In genomic region chr5:28167611-28168252, GRCm38 (mm10) we compare ENCODE assay signal across 9 mouse cellular contexts. TPM values are rescaled to one million over a fixed set of nuclear protein-coding genes. Genes with fewer than 3 reads are reported as not detected.
A peak's percentile ranks its signal among the peaks of the same experiment; 100 is the strongest.
DNase-seq lines count a peak whose midpoint lies in the region; ATAC-seq and TF ChIP-seq lines count a peak whose summit lies in the region.
"Had no signal": no experiment of that assay in that cellular context is flagged by ENCODE, and none has a peak within 500 bp of the region (broad histone marks: within the 10 kb centered on the region; RNA-seq: fewer than 3 reads in every experiment).

No protein-coding gene starts in this region.

- no peak overlapping the region for H3K27ac ChIP-seq in kidney, adult 2 months (ENCODE audit: insufficient read depth, low read depth, low read length)
- peak overlapping the region; percentile 52 for H3K27ac ChIP-seq in hindbrain, embryonic 12.5 days
- H3K27ac ChIP-seq in midbrain, embryonic 12.5 days (replicated peaks), result peak overlapping the region; percentile 94

- ATAC-seq in hindbrain, embryonic 12.5 days (ENCODE audit: low FRiP score), result no peak
- no peak for ATAC-seq in midbrain, embryonic 12.5 days (ENCODE audit: low FRiP score, low read depth)

- H3K9ac ChIP-seq in hindbrain, embryonic 12.5 days, result peak overlapping the region; percentile 77
- H3K9ac ChIP-seq in midbrain, embryonic 12.5 days (replicated peaks), result peak overlapping the region; percentile 97

- H3K9me3 ChIP-seq in hindbrain, embryonic 12.5 days (replicated peaks), result no peaks in the 10 kb centered on the region
- H3K9me3 ChIP-seq in midbrain, embryonic 12.5 days, result no peaks in the 10 kb centered on the region

- peak; percentile 29 for DNase-seq in kidney, adult 2 months
- no peak for DNase-seq in kidney, adult 11 months
- DNase-seq in cerebellum, postnatal 10 days, result peak; percentile 37 to 50
- no peak for DNase-seq in urinary bladder, postnatal 4 days (ENCODE audit: low spot score in 2 of 2)
- DNase-seq in thymus, postnatal 25 days, result no peak
- no peak for DNase-seq in urinary bladder, adult 2 months (ENCODE audit: low spot score)

- H3K4me3 ChIP-seq in kidney, adult 2 months (ENCODE audit: insufficient read depth, low read depth, low read length), result no peak overlapping the region
- H3K4me3 ChIP-seq in hindbrain, embryonic 12.5 days, result peak overlapping the region; percentile 51
- H3K4me3 ChIP-seq in midbrain, embryonic 12.5 days, result peak overlapping the region; percentile 80

- no peaks in the 10 kb centered on the region for H3K36me3 ChIP-seq in kidney, adult 2 months (ENCODE audit: control insufficient read depth, insufficient read depth, low read length)
- no peaks in the 10 kb centered on the region for H3K36me3 ChIP-seq in hindbrain, embryonic 12.5 days
- no peaks in the 10 kb centered on the region for H3K36me3 ChIP-seq in midbrain, embryonic 12.5 days

- H3K4me2 ChIP-seq in hindbrain, embryonic 12.5 days (replicated peaks), result peak overlapping the region; percentile 57
- peak overlapping the region; percentile 67 for H3K4me2 ChIP-seq in midbrain, embryonic 12.5 days (replicated peaks)

- no peak for TF ChIP-seq POLR2A in kidney, adult 2 months (IDR thresholded peaks at IDR 0.05; ENCODE audit: low read depth, low read length)

- H3K27me3 ChIP-seq in kidney, adult 2 months (replicated peaks; ENCODE audit: control insufficient read depth, insufficient read depth, low read length), result peaks cover 13% of the 10 kb centered on the region
- peaks cover 85% of the 10 kb centered on the region for H3K27me3 ChIP-seq in hindbrain, embryonic 12.5 days
- H3K27me3 ChIP-seq in midbrain, embryonic 12.5 days, result peaks cover 84% of the 10 kb centered on the region

- H3K4me1 ChIP-seq in kidney, adult 2 months (ENCODE audit: control insufficient read depth, insufficient read depth, low read length), result no peaks in the 10 kb centered on the region
- peaks cover 15% of the 10 kb centered on the region for H3K4me1 ChIP-seq in hindbrain, embryonic 12.5 days
- peaks cover 30% of the 10 kb centered on the region for H3K4me1 ChIP-seq in midbrain, embryonic 12.5 days

- TF ChIP-seq CTCF in kidney, adult 2 months (conservative IDR thresholded peaks at IDR 0.05; ENCODE audit: insufficient read depth, insufficient read length, low read depth, low read length), result no peak

- WGBS in kidney, adult 2 months, result 6% methylated on average over 29 of the region's 29 CpGs
- under 1% methylated on average over 29 of the region's 29 CpGs for WGBS in hindbrain, embryonic 12.5 days
- under 1% methylated on average over 29 of the region's 29 CpGs for WGBS in midbrain, embryonic 12.5 days

RNA-seq across cellular contexts. Expression of gene En2, which starts 2.2 kb away (rescaled TPM):
- polyA plus RNA-seq in kidney, adult 2 months (2012; rRNA removed), result 0.09 and 0.15 TPM in 2 replicates
- 0.66 and 0.86 TPM in 2 replicates for polyA plus RNA-seq in hindbrain, embryonic 12.5 days (2016; fragmentation: Nextera tagmentation; extraction: Ambion mirVana)
- polyA plus RNA-seq in midbrain, embryonic 12.5 days (2016; fragmentation: Nextera tagmentation; extraction: Ambion mirVana), result 1.5 and 2.1 TPM in 2 replicates
- not detected in 2 replicates for polyA plus RNA-seq in urinary bladder, adult 2 months (2012; rRNA removed)
- polyA plus RNA-seq: large intestine, adult 2 months had no signal

Comparison
In these comparisons a context has a peak if more than half of its experiments do, and no peak if none do; other contexts are left out.
1. DNase-seq: peak in kidney, adult 2 months (single experiment) and cerebellum, postnatal 10 days (2 of 2); none in kidney, adult 11 months (single experiment), urinary bladder, postnatal 4 days (0 of 2), thymus, postnatal 25 days (single experiment) and urinary bladder, adult 2 months (single experiment).